Mouse (Mus musculus): ENCODE measurements around the gene Gm20532. TPM values are rescaled to one million over a fixed set of nuclear protein-coding genes. Genes with fewer than 3 reads are reported as not detected.
A peak's percentile ranks its signal among the peaks of the same experiment; 100 is the strongest.

Gene Gm20532
- polyA plus RNA-seq, 1 experiment from 2014 or later = not detected

GRCm38 (mm10) chr2:26574862-26575261 is 11.6 kb upstream of the Gm20532 start:
- H3K27ac ChIP-seq = peak overlapping the region; percentile 49
- H3K36me3 ChIP-seq = no peaks in the 10 kb centered on the region
- peaks cover 63% of the 10 kb centered on the region for H3K4me1 ChIP-seq
- no peaks in the 10 kb centered on the region for H3K9me3 ChIP-seq (replicated peaks)
- H3K4me2 ChIP-seq = no peak overlapping the region
- no peaks in the 10 kb centered on the region for H3K27me3 ChIP-seq
- WGBS = 73% methylated on average over 5 of the region's 5 CpGs
- H3K4me3 ChIP-seq (replicated peaks) = no peak overlapping the region
- no peak for ATAC-seq (replicated peaks; ENCODE audit: low FRiP score)
- no peak overlapping the region for H3K9ac ChIP-seq

GRCm38 (mm10) chr2:26575378-26575777 is 11.1 kb upstream of the Gm20532 start:
- peak overlapping the region; percentile 49 for H3K27ac ChIP-seq
- H3K27me3 ChIP-seq = no peaks in the 10 kb centered on the region
- H3K4me2 ChIP-seq = no peak overlapping the region
- no peaks in the 10 kb centered on the region for H3K36me3 ChIP-seq
- WGBS = 86% methylated on average over 1 of the region's 1 CpGs
- H3K4me1 ChIP-seq = peaks cover 64% of the 10 kb centered on the region
- no peak overlapping the region for H3K9ac ChIP-seq
- H3K4me3 ChIP-seq (replicated peaks) = no peak overlapping the region
- H3K9me3 ChIP-seq (replicated peaks) = no peaks in the 10 kb centered on the region
- no peak for ATAC-seq (replicated peaks; ENCODE audit: low FRiP score)

GRCm38 (mm10) chr2:26575865-26576264 is 10.6 kb upstream of the Gm20532 start:
- Histone ChIP-seq H3K9me3 (replicated peaks) (no peaks in the 10 kb centered on the region), H3K27ac (peak overlapping the region; percentile 49), H3K4me3 (replicated peaks) (no peak overlapping the region), H3K27me3 (no peaks in the 10 kb centered on the region), H3K4me2 (no peak overlapping the region), H3K36me3 (no peaks in the 10 kb centered on the region), H3K9ac (no peak overlapping the region), H3K4me1 (peaks cover 62% of the 10 kb centered on the region)
- peak; percentile 9; the same call in 1 of the 2 replicates for ATAC-seq (replicated peaks; ENCODE audit: low FRiP score)
- WGBS = 60% methylated on average over 4 of the region's 4 CpGs

- no peak for ATAC-seq (replicated peaks; ENCODE audit: low FRiP score)
- WGBS = 63% methylated on average over 4 of the region's 4 CpGs
- Histone ChIP-seq H3K9me3 (replicated peaks) (no peaks in the 10 kb centered on the region), H3K36me3 (no peaks in the 10 kb centered on the region), H3K4me1 (peaks cover 59% of the 10 kb centered on the region), H3K4me3 (replicated peaks) (no peak overlapping the region), H3K27me3 (no peaks in the 10 kb centered on the region), H3K9ac (no peak overlapping the region), H3K27ac (peak overlapping the region; percentile 77), H3K4me2 (no peak overlapping the region)
Observed at GRCm38 (mm10) chr2:26576462-26576861, 10.0 kb upstream of the Gm20532 start.

GRCm38 (mm10) chr2:26578369-26578768 is 8.1 kb upstream of the Gm20532 start:
- ATAC-seq (replicated peaks; ENCODE audit: low FRiP score) = no peak
- H3K36me3 ChIP-seq = no peaks in the 10 kb centered on the region
- H3K9ac ChIP-seq = no peak overlapping the region
- peak overlapping the region; percentile 15; the same call in 1 of the 2 replicates for H3K4me2 ChIP-seq
- H3K4me1 ChIP-seq = peaks cover 45% of the 10 kb centered on the region
- WGBS = 40% methylated on average over 6 of the region's 6 CpGs
- no peaks in the 10 kb centered on the region for H3K9me3 ChIP-seq (replicated peaks)
- no peaks in the 10 kb centered on the region for H3K27me3 ChIP-seq
- no peak overlapping the region for H3K4me3 ChIP-seq (replicated peaks)
- H3K27ac ChIP-seq = peak overlapping the region; percentile 77

GRCm38 (mm10) chr2:26579714-26580113 is 6.7 kb upstream of the Gm20532 start, which contains the start of gene Egfl7:
Gene Egfl7, plus strand, starts transcription at chr2:26580014.
- Histone ChIP-seq H3K4me3 (replicated peaks) (no peak within 1 kb of the TSS), H3K27me3 (no peaks in the 10 kb centered on the region), H3K4me1 (peaks cover 32% of the 10 kb centered on the region), H3K9me3 (replicated peaks) (no peaks in the 10 kb centered on the region), H3K36me3 (no peaks in the 10 kb centered on the region), H3K9ac (no peak within 1 kb of the TSS), H3K27ac (peak within 1 kb of the TSS; percentile 76), H3K4me2 (no peak within 1 kb of the TSS)
- ATAC-seq (replicated peaks; ENCODE audit: low FRiP score) = no peak
- WGBS = 74% methylated on average over 1 of the region's 1 CpGs

- H3K4me2 ChIP-seq = 0 out of 2 replicates have a peak overlapping the region, but pooled peaks have one; percentile 5
Observed at GRCm38 (mm10) chr2:26580751-26581150, 5.7 kb upstream of the Gm20532 start.

GRCm38 (mm10) chr2:26582203-26582602 is 4.2 kb upstream of the Gm20532 start:
- no peaks in the 10 kb centered on the region for H3K36me3 ChIP-seq
- no peak overlapping the region for H3K9ac ChIP-seq
- no peak for ATAC-seq (replicated peaks; ENCODE audit: low FRiP score)
- 58% methylated on average over 2 of the region's 2 CpGs for WGBS
- H3K27me3 ChIP-seq = no peaks in the 10 kb centered on the region
- H3K9me3 ChIP-seq (replicated peaks) = no peaks in the 10 kb centered on the region
- no peak overlapping the region for H3K4me3 ChIP-seq (replicated peaks)
- 0 out of 2 replicates have a peak overlapping the region, but pooled peaks have one; percentile 64 for H3K27ac ChIP-seq
- H3K4me1 ChIP-seq = peaks cover 30% of the 10 kb centered on the region
- H3K4me2 ChIP-seq = no peak overlapping the region

More at GRCm38 (mm10) chr2:26580751-26581150, 5.7 kb upstream of the Gm20532 start:
- no peaks in the 10 kb centered on the region for H3K36me3 ChIP-seq
- no peaks in the 10 kb centered on the region for H3K27me3 ChIP-seq
- no peak overlapping the region for H3K4me3 ChIP-seq (replicated peaks)
- H3K9ac ChIP-seq = no peak overlapping the region
- peak overlapping the region; percentile 50 for H3K27ac ChIP-seq
- ATAC-seq (replicated peaks; ENCODE audit: low FRiP score) = no peak
- 80% methylated on average over 5 of the region's 5 CpGs for WGBS
- no peaks in the 10 kb centered on the region for H3K9me3 ChIP-seq (replicated peaks)
- H3K4me1 ChIP-seq = peaks cover 30% of the 10 kb centered on the region

- no peak overlapping the region for H3K4me3 ChIP-seq (replicated peaks)
- H3K27me3 ChIP-seq = no peaks in the 10 kb centered on the region
- H3K4me2 ChIP-seq = peak overlapping the region; percentile 22
- ATAC-seq (replicated peaks; ENCODE audit: low FRiP score) = no peak
- H3K9ac ChIP-seq = no peak overlapping the region
- H3K9me3 ChIP-seq (replicated peaks) = no peaks in the 10 kb centered on the region
- H3K36me3 ChIP-seq = no peaks in the 10 kb centered on the region
- 75% methylated on average over 7 of the region's 7 CpGs for WGBS
- peak overlapping the region; percentile 64 for H3K27ac ChIP-seq
- peaks cover 31% of the 10 kb centered on the region for H3K4me1 ChIP-seq
Observed at GRCm38 (mm10) chr2:26582741-26583140, 3.7 kb upstream of the Gm20532 start.

GRCm38 (mm10) chr2:26583640-26584039 is 2.8 kb upstream of the Gm20532 start:
- Histone ChIP-seq H3K9me3 (replicated peaks) (no peaks in the 10 kb centered on the region), H3K27ac (peak overlapping the region; percentile 83), H3K4me3 (replicated peaks) (peak overlapping the region; percentile 77), H3K4me2 (peak overlapping the region; percentile 22), H3K27me3 (no peaks in the 10 kb centered on the region), H3K9ac (no peak overlapping the region), H3K4me1 (peaks cover 31% of the 10 kb centered on the region), H3K36me3 (no peaks in the 10 kb centered on the region)
- ATAC-seq (replicated peaks; ENCODE audit: low FRiP score) = no peak
- WGBS = 41% methylated on average over 11 of the region's 11 CpGs

- peak overlapping the region; percentile 79 for H3K9ac ChIP-seq
- H3K27ac ChIP-seq = peak overlapping the region; percentile 83
- no peaks in the 10 kb centered on the region for H3K9me3 ChIP-seq (replicated peaks)
- 59% methylated on average over 6 of the region's 6 CpGs for WGBS
- H3K36me3 ChIP-seq = no peaks in the 10 kb centered on the region; the same call in 1 of the 2 replicates
- H3K27me3 ChIP-seq = no peaks in the 10 kb centered on the region
- H3K4me3 ChIP-seq (replicated peaks) = peak overlapping the region; percentile 77
- peaks cover 31% of the 10 kb centered on the region for H3K4me1 ChIP-seq
- H3K4me2 ChIP-seq = peak overlapping the region; percentile 84; the same call in 1 of the 2 replicates
- no peak for ATAC-seq (replicated peaks; ENCODE audit: low FRiP score)
Observed at GRCm38 (mm10) chr2:26585713-26586112, 726 bp upstream of the Gm20532 start.

- ATAC-seq (replicated peaks; ENCODE audit: low FRiP score) = peak; percentile 50; the same call in 1 of the 2 replicates
- WGBS = 3% methylated on average over 11 of the region's 11 CpGs
Observed at GRCm38 (mm10) chr2:26587044-26587405, 586 bp downstream of the Gm20532 start.

GRCm38 (mm10) chr2:26588573-26588972 is 2.1 kb downstream of the Gm20532 start:
- Histone ChIP-seq H3K4me1 (peaks cover 36% of the 10 kb centered on the region), H3K27ac (peak overlapping the region; percentile 83), H3K36me3 (peaks cover 27% of the 10 kb centered on the region), H3K9ac (peak overlapping the region; percentile 79), H3K27me3 (no peaks in the 10 kb centered on the region), H3K9me3 (replicated peaks) (no peaks in the 10 kb centered on the region), H3K4me3 (replicated peaks) (peak overlapping the region; percentile 77), H3K4me2 (peak overlapping the region; percentile 84)
- 20% methylated on average over 4 of the region's 4 CpGs for WGBS
- peak; percentile 23; the same call in 1 of the 2 replicates for ATAC-seq (replicated peaks; ENCODE audit: low FRiP score)

More at GRCm38 (mm10) chr2:26587044-26587405, 586 bp downstream of the Gm20532 start:
- Histone ChIP-seq H3K4me1 (peaks cover 36% of the 10 kb centered on the region), H3K27ac (peak overlapping the region; percentile 83), H3K4me2 (peak overlapping the region; percentile 84), H3K9me3 (replicated peaks) (no peaks in the 10 kb centered on the region), H3K36me3 (peaks cover 12% of the 10 kb centered on the region), H3K4me3 (replicated peaks) (peak overlapping the region; percentile 77), H3K27me3 (no peaks in the 10 kb centered on the region), H3K9ac (peak overlapping the region; percentile 79)

Data from kidney, embryonic 15.5 days (tissue).